Mouse (Mus musculus): ENCODE measurements around the gene Gm26992.
A peak's percentile ranks its signal among the peaks of the same experiment; 100 is the strongest.
"Not testable (repeated sequence)": the region's sequence is repeated elsewhere in the genome, so short reads cannot be mapped to it uniquely, and the experiment has no call there.

The Gm26992 gene

DNA sequence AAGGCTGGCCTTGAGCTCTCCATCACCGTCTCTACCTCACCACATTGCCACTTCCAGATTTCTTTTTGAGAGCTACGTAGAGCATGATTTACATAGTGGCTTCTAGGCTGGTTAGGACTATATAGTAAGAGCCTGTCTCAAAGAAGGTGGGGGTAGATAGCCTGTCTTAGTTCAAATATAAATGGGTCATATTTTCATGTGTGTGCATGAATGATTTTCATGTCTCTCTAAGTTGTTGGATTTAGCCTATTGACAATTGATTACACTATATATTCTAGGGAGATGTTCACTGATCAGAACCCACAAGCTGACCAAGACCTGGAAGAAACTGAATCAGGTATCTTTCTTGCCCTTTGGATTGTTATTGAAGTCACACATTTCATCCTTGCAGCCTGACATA, at the start of gene Gm26992:
TSS of gene Gm26992 (plus strand) at position 301 of the 400 bp plus-strand sequence.
- DNase-seq (ENCODE audit: low spot score in 2 of 2) = no peak

DNA sequence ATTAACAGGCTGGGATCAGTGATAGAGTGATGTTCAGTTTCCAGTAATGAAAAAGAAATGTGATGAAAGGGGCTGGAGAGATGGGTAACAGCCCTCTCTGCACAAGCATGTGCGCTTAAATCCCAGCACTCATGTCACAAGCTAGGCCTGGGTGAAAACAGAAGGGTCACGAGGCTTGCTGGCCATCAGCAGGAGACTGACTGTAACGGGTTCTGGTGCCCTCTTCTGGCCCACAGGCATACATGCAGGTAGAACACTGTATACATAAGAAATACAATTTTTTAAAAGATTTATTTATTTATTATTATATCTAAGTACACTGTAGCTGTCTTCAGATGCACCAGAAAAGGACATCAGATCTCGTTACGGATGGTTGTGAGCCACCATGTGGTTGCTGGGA, 47.6 kb upstream of the Gm26992 start:
- DNase-seq (ENCODE audit: low spot score in 2 of 2) = no peak

DNA sequence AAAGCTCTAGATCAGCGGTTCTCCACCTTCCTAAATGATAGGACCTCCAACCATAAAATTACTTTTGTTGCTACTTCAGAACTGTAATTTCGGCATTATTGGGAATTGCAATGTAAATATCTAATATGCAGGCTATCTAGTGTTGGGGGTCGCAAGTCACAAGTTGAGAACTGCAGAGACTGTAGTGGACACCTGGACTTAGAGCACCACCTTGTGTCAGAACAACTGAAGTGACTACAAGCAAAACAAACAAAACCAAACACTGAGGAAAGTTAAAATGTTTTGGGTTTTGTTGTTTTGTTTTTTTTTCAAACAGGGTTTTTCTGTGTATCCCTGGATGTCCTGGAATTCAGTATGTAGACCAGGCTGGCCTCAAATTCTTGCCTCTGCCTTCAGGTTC, 37.3 kb upstream of the Gm26992 start:
- DNase-seq (ENCODE audit: low spot score in 2 of 2) = no peak

DNA sequence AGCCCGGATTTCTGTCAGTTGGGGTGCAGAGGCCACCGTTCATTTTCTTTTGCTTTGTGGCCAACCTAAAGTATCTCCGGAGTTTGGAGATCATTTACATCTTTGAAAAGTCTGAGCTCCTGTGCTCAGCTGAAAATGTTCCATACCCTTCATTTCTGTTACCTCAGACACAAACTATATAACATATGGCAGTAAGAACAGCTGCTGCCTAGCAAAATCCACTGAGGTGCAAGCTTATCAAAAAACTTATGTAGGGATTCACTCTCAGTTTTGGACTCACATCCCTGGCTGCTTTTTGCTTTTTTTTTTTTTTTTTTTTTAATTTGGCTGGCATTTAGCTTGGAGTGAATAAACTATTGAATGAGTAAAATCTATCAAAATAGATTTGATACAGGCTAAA, 33.7 kb upstream of the Gm26992 start:
- DNase-seq (ENCODE audit: low spot score in 2 of 2) = peak in 1 of 2 experiments; percentile 10

DNA sequence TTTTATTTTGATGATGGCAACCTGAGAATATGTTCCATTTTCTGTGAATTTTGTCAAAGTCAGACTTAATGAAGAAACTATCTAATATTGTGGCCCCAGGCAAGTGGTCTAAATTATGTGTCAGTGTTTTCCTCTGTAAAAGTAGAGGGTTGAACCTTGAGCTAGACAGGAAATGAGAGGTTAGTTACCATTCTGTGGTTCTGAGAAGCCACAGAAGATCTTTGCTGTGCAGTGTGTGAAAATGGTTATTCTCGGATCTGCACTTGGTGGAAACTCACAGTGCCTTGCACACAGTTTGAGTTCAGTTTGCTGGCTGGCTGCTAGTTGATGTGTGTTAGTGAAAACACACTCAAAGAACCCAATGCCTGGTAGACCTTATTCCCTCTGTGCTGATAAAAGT, 28.0 kb upstream of the Gm26992 start:
- DNase-seq (ENCODE audit: low spot score in 2 of 2) = no peak

DNA sequence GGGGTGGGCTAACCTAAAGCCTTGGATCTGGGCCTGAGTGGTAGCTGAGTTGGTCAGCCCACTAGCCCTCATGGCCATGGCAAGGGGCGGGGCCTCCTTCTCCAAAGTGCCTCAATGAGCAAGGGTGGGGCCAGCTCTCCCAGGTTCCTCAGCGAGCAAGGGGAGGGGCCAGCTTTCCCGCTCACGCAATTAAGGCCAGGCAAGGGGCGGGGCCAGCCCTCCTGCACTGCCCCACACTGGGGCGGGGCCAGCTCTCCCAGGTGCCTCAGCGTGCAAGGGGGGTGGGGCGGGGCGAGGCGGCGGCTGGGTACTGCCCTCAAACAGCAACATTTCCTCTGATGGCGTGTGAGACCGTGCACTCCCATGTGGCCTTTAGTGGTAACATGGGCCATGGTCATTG, 16.8 kb upstream of the Gm26992 start:
- DNase-seq (ENCODE audit: low spot score in 2 of 2) = no peak

DNA sequence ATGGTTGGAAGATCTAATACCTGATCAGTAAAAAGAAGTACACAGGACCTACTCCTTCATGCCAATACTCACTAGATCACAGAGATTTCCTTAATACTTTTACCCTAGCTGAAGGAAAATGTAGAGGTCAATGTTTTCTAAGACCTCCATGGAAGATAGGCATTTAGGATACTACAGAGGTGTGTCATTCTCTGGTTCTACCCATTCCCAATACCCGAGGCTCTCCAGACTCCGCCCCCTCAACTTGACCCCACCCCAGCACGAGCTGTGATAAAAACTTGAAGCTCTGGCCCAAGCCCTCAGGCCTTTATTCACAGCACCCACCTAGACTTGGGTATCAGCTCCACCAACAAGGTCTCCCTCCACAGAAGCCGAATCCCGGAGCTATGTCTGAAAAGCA, 7.6 kb upstream of the Gm26992 start, which contains the start of gene Tsx:
TSS of gene Tsx (plus strand) at position 301 of the 400 bp plus-strand sequence.
- DNase-seq (ENCODE audit: low spot score in 2 of 2) = no peak

DNA sequence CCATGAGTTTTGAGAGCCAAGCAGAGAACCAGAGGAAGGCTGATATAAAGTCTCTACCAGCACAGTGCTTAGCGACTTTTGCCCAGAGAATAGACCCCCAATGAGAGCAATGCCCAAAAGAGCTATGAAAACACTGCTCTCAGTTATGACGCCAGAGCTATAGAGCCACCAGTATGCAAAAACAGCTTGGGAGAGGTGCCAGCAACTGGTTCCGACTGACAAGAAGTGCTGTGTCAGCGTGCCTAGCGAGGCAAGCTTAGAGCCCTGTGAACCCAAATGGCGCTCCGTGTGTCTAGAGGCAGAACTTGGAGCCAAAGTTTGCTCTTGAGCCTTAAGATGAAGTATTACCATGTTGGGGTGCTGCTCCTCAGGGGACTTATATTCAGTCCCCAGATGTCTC, 5.9 kb downstream of the Gm26992 start:
- DNase-seq (ENCODE audit: low spot score in 2 of 2) = no peak

DNA sequence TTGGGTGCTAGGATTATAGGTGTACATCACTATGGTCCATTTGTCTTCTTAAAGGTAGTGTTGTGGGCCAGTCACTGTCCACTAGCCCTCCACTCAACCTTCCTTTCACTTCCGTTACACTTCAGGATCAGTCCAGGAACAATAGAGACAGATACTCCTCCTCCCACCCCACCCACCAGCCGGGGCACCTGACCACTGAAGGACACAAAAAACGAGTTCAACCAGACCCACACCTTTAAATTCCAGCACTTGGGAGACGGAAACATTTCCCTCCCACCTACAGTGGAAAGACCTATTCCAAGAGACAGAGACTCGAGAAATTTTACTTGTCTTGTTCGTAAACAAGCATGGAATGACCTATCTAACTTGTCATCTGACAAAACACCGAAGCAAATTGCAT, 10.5 kb downstream of the Gm26992 start:
- DNase-seq (ENCODE audit: low spot score in 2 of 2) = no peak

DNA sequence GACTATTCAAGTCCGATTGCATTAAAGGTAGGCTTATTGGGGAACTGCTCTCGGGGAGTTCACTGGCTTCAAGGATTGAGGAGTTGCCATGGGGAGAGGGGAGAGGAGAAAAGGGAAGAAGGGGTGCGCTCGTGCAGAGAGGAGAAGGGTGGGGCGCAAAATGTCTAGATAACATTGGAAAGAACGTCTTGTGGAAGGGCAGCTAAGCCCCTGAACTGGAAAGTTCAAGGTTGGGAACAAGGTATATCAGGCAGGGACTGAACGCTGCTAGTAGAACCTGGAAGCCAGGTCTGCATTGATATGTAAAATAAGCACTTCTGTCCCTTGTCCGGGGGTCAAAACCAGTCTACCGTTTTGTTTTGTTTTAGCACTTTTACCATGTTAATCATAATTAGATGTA, 16.2 kb downstream of the Gm26992 start:
- DNase-seq (ENCODE audit: low spot score in 2 of 2) = no peak

DNA sequence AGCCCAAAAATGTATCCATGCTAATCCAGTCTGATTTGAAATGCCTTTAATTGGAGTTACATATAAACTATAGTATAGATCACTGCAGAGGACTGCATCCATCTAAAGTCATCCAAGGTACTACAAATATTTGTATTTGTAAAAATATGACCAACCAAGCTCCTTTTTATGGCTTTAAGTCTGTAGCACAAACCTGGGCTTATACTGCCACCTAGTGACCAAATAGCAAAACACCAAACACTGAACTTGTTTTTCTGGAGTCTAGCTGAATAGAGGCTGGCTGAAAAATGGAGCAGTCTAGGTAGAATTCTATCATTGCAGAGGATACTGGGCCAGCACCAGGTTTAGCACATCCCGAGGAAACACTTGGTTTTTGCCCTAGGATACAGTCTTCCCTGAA, 19.0 kb downstream of the Gm26992 start:
- DNase-seq (ENCODE audit: low spot score in 2 of 2) = peak in 1 of 2 experiments; percentile 16

DNA sequence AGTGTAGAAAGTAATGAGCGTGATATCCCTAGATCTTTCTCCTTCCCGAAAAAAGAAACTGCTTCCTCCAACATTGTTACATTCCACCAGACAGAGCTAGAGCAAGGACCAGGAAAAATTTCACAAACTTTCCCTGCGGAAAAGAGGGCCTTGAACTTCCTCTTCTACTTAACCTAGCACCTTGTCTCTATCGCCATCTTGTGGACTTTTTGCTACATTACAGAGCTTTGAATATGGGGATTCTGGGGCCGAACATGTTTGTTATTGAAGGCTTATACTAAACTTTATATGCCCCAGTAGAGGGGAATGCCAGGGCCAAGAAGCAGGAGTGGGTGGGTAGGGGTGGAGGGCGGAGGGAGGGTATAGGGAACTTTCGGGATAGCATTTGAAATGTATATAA, 21.9 kb downstream of the Gm26992 start:
- DNase-seq (ENCODE audit: low spot score in 2 of 2) = peak in 1 of 2 experiments; percentile 12

DNA sequence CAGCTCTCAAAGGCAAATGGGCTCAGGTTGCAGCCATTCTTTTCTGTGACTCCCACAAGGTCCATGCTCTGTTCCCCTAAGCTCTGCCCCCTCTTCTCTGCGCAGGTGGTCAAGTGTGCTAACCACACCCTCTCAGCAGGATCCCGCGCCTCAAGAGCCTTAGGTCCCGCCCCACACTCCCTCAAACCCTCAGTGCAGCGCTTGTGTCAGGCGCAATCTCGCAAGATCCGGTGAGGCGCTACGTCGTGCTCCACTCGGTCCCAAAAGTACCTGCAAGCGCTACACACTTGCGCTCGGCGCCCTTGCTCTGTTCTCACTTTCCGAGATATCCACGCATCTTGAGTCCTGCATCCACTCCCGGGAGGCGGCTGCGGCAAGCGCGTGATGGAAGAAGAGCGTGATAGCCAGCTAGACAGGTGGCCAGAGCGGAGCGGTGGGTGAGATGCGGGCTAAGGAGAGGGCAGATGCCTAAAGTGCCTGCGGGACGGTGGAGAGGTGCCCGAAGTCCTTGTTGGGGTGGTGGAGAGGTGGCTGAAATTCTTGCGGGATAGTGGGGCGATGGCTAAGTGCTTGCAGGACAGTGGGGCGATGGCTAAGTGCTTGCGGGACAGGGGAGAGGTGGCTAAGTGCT, 25.8 kb downstream of the Gm26992 start:
- peak in 1 of 2 experiments; percentile 5 for DNase-seq (ENCODE audit: low spot score in 2 of 2)

DNA sequence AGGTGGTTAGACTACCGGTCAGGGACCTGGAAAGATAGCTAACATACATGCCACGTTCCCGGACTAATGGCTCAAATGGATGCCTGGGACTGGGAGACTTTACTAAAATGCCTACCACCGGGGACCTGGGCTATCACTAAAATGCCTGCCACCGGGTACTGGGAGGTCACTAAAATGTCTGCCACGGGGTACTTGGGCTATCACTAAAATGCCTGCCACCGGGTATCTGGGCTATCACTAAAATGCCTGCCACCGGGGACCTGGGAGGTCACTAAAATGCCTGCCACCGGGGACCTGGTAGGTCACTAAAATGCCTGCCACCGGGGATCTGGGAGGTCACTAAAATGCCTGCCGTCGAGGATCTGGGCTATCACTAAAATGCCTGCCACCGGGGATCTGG, 26.6 kb downstream of the Gm26992 start:
- not testable (repeated sequence) for DNase-seq (ENCODE audit: low spot score in 2 of 2)

DNA sequence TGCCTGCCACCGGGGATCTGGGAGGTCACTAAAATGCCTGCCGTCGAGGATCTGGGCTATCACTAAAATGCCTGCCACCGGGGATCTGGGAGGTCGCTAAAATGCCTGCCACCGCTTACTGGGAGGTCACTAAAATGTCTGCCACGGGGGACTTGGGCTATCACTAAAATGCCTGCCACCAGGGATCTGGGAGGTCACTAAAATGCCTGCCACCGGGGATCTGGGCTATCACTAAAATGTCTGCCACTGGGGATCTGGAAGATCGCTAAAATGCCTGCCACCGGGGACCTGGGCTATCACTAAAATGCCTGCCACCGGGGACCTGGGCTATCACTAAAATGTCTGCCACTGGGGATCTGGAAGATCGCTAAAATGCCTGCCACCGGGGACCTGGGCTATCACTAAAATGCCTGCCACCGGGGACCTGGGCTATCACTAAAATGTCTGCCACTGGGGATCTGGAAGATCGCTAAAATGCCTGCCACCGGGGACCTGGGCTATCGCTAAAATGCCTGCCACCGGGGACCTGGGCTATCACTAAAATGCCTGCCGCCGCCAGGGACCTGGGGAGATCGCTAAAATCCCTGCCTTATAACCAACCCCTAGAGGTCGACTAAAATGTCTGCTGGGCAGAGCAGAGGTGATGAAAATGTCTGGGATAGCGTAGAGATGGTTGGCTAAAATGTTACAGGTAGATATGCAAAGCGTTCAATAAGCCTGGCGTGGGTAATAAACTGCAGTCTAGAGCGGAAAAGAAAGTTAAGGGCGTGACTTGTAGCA, 27.3 kb downstream of the Gm26992 start:
- DNase-seq (ENCODE audit: low spot score in 2 of 2) = not testable (repeated sequence)

DNA sequence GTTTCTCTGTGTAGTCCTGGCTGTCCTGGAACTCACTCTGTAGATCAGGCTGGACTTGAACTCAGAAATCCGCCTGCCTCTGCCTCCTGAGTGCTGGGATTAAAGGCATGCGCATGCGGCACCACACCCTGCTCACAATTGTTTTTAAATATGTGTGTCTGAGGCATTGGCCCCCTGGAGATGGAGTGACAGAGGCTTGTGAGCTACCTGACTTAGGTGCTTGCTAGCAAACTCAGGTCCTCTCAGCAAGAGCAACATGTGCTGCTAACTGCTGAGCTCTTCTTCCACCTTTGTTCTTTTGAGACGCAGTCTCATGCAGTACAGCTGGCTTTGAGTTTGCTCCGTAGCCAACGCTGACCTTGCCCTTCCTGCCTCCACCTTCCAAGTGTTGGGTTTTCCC, 31.0 kb downstream of the Gm26992 start:
- no peak for DNase-seq (ENCODE audit: low spot score in 2 of 2)

DNA sequence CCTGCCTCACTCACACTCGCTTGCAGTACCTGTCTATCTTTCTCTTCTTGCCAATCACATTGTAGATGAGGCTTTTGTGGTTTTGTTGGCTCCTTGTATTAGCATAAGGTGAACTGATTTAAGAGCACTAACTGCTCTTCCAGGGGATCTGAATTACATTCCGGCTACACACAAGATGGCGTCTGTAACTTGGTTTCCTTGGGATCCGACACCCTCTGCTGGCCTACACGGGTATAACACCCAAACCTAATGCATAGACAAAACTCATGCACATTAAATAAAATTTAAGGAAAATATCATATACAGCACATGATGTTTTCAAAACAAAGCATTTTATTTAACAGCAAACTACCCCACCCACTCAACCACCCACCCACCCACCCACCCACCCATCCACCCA, 38.2 kb downstream of the Gm26992 start:
- no peak for DNase-seq (ENCODE audit: low spot score in 2 of 2)

DNA sequence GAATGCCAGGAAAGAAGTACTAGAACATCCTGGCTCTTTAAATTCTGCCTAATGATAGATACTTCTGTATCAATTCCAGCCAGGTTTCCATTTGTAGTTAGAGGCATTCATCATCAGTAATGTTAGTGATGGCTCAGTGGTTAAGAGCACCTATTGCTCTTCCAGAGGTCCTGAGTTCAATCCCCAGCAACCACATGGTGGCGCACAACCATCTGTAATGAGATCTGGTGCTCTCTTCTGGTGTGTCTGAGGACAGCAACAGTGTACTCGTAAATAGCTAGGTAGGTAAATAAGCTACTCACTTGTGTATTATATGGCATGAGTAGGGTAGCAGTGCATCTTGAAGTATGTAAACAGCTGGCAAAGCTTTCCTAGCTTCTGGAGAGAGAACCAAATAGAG, 47.2 kb downstream of the Gm26992 start:
- DNase-seq (ENCODE audit: low spot score in 2 of 2) = no peak

DNA sequence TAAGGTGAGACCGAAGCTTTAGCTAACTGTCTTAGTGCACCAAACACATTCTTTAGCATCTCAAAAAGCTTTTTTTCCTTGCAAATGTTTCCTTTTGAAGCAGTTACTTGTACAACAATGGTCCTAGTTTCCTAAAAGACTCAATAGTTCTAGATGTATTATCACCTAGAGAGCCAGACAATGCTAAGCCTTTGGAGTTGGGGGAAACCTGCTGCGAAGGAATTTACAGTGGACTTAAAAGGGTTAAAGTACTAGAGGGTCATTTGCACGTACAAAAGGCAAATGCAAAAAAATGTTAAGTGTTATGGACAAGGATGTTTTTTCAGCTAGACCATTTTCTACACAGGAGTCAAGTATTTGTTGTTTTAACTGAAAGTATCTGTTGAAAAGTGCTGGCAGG, 50.5 kb downstream of the Gm26992 start:
- no peak for DNase-seq (ENCODE audit: low spot score in 2 of 2)

DNA sequence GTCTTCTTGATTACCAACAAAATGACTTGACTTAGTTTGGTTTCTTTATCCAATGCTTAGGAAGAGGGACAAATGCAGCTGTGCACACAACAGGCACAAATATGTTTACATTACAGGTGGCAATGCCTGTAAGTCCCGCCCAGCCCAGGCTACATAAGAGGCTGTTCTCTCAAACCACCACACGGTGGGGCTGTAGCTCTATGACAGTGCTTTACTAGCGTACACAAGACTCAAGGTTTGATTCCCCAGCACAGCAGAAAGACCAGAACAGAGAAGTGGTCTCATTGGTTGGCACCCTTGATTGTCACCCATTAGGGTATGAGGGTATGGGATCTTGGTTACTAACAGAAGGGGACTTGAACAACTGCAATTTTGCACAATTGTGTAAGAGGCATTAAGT, 55.7 kb downstream of the Gm26992 start:
- peak; percentile 45 to 56 for DNase-seq (ENCODE audit: low spot score in 2 of 2)

DNA sequence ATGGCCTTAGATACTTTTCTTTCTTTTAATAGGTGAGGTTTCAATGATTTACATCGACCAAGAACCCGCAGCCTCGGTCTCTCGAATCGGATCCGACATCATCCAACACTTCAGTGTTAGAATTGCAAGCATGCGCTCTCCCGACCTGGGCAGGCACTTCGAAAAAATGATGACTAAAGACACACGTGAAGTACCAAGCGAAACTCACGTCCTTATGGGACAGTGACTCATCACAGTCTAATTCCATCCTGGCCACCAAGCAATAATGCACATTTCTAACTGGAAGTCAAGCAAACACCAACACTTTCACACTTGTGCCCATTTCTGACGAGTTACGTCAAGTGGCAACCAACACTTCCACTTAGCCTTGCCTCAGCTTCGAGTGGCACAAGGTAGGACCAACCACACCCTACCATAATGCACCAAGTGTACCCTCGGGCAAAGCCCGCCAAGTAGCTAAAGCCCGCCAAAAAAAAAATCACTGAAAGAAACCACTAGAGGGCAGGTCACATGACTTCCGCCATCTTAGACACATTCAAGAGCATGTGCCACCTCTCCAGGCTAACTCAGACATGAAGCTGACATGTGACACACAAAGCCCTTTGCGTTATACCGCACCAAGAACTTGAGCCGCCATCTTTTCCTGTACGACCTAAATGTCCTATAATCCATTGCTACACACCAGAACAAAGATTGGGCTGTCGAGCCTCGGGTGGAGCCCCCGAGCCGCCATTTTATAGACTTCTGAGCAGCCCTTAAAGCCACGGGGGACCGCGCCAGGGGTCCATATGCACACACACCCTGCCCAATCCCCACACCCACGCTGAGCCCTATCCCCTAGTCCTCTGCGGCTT, 59.7 kb downstream of the Gm26992 start:
- DNase-seq (ENCODE audit: low spot score in 2 of 2) = peak in 1 of 2 experiments; percentile 48

DNA sequence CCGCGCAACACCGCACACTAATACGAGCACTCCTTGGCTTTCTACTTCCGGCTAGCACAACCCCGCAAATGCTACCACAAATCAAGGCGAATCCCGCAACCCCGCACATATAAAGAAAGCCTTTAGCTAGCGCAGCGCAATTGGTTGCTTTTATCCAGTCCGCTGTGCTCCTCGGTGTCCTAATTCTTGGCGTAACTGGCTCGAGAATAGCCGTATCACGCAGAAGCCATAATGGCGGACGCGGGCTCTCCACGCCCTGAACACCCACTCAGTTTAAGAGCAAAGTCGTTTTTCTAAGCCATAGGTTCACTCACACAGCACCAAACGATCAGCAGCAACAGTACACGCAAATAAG, 60.3 kb downstream of the Gm26992 start:
- no peak for DNase-seq (ENCODE audit: low spot score in 2 of 2)

DNA sequence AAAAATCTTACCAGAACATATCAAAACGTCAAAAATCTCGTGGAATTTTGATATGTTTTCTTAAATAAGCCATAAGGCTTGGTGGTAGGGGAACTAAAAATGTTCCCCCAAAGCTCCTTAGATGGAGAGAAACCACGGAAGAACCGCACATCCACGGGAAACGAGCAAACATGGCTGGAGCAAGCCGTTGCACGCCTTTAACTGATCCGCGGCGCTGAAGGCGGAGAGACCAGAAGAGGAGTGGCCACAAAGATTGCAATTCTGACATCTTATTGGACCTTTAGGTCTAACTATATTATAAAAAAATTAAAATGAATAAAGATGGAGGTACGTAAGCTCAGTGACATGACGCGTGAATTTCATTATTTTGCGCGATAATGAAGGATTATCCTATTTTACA, 61.2 kb downstream of the Gm26992 start:
- peak in 1 of 2 experiments; percentile 49 for DNase-seq (ENCODE audit: low spot score in 2 of 2)
